Mouse (Mus musculus) left cerebral cortex, postnatal 36 days (tissue): Measurements from ENCODE around the gene Vmn2r71. TPM values are rescaled to one million over a fixed set of nuclear protein-coding genes. Genes with fewer than 3 reads are reported as not detected.

Experiments
- DNase-seq, 2 experiments: peaks; one replicate each; pipeline ENCODE4 v3.0.0; 2021 to 2022; ENCODE audit warnings: low spot score in 2 of 2, mixed read lengths in 1 of 2
- intact Hi-C: fragments of 180-260 bp; cut with DNase I; formaldehyde crosslinking; loops from one replicate; pipeline ENCODE4 v1.15.1; 2025
- total RNA-seq, 2 experiments: library from RNA; stranded (reverse); gene quantifications; 2 replicates each; pipeline ENCODE4 v1.2.3; 2021

The Vmn2r71 gene
- total RNA-seq: not detected

DNA sequence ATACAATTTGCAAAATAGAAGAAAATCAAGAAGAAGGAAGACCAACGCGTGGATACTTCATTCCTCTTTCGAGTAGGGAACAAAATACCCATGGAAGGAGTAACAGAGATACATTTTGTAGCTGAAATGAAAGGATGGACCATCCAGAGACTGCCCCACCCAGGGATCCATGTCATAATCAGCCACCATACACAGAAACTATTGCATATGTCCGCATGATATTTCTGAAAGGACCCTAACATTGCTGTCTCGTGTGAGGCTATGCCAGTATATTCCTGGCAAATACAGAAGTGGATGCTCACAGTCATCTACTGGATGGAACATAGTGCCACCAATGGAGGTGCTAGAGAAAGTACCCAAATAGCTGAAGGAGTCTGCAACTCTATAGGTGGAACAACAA, at the start of gene Vmn2r71:
Vmn2r71 (plus strand) TSS at position 301 of the 400 bp plus-strand sequence.
- intact Hi-C loops: no loop called here
- no peak for DNase-seq

DNA sequence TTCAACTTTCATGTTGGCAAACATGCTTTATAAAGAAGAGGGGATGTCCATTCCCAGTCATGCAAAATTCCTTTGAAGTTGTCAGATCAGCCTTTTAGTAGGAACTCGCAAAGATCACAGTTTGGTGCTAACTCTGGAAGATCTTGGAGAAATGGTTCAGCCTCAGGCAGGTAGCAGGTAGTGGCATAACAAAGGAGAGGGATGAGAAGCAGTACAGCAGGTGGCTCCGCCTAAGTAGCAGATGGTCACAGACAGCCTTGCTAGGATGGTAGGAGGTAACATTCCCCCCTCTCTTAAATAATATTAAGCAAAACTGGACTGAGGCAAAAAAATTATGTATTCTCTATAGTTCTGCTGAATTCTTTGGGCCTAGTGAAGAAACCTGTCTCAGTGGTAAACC, 20.8 kb upstream of the Vmn2r71 start:
- intact Hi-C loops: no loop called here

DNA sequence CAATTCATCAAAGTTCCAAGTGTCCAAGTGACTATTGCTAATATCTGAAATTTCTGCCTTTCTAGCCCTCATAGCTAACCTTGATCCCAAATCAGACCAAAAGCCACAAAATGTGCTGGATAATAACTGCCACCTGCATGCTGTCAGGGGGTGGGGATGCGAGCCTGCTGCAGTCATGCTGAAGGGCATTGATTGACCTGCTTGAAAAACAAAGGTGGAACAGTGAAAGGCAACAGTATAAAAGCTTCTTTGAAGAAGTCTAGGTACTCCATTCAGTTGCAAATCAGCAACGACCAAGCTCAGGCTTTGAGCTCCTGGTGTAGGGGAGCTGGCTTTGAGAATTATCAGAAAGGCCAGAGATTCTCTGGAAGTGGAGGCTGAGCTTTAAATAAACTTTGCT, 19.8 kb upstream of the Vmn2r71 start:
- intact Hi-C loops: no loop called here
- DNase-seq: no peak

More for the DNA sequence above, 20.8 kb upstream of the Vmn2r71 start:
- DNase-seq: no peak

DNA sequence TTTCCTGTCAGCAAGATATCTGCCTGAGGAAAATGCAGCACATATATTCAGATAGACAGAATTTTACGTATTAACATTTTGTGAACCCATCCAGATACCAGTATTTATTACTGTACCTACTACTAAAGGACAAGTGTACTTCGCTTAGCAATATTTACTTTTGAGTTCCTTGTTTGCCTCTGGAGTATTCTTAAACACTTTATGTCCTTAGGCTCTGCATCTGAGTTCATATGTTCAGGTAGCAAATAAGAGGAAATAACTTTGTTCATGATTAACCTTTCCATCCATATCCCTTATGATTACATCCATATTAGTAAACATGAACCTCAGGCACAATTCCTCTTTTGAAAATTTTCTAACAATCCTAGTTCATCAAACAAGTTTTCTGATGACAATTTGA, 6.2 kb downstream of the Vmn2r71 start, which contains the start of gene Vmn2r70:
Vmn2r70 (minus strand) TSS at position 101 of the 400 bp plus-strand sequence.
- intact Hi-C loops: no loop called here
- DNase-seq: no peak

Other genes starting within 250 kb of the Vmn2r71 start
- not detected for gene Vmn2r69, start 147.2 kb upstream of the Vmn2r71 start, total RNA-seq
- gene Vmn2r70, start 6.1 kb downstream of the Vmn2r71 start, total RNA-seq: not detected
- not detected for gene Vmn2r72, start 192.0 kb downstream of the Vmn2r71 start, total RNA-seq